ENCODE assay signal across 15 mouse cellular contexts in genomic region chr6:8059199-8059598, GRCm38 (mm10).
"Had no signal": no experiment of that assay in that cellular context is flagged by ENCODE, and none has a peak within 500 bp of the region (broad histone marks: within the 10 kb centered on the region; RNA-seq: fewer than 3 reads in every experiment).

No protein-coding gene starts in this region.

- H3K9me3 ChIP-seq: neural tube, embryonic 15.5 days; stomach, embryonic 15.5 days had no signal

- H3K4me2 ChIP-seq: neural tube, embryonic 15.5 days; stomach, embryonic 15.5 days had no signal

- H3K4me3 ChIP-seq: neural tube, embryonic 15.5 days; stomach, embryonic 15.5 days had no signal

- H3K4me1 ChIP-seq: neural tube, embryonic 15.5 days; stomach, embryonic 15.5 days had no signal

- H3K9ac ChIP-seq: neural tube, embryonic 15.5 days; stomach, embryonic 15.5 days had no signal

- H3K36me3 ChIP-seq: neural tube, embryonic 15.5 days; stomach, embryonic 15.5 days had no signal

- DNase-seq: retina, postnatal 1 day; right cerebral cortex, adult 18-20 months; right cerebral cortex, postnatal 14 days; right cerebral cortex, postnatal 25 days; right cerebral cortex, postnatal 4 days; spleen, adult 18-20 months; thymus, adult 18-20 months; thymus, adult 2 months; thymus, postnatal 14 days; thymus, postnatal 25 days; thymus, postnatal 36 days; thymus, postnatal 4 days had no signal

- H3K27ac ChIP-seq: neural tube, embryonic 15.5 days; stomach, embryonic 15.5 days; stomach, postnatal 0 days had no signal

- H3K27me3 ChIP-seq: neural tube, embryonic 15.5 days; stomach, embryonic 15.5 days had no signal
